Mouse (Mus musculus) lung, embryonic 14.5 days (tissue): ENCODE results near the gene Prpf18. TPM values are rescaled to one million over a fixed set of nuclear protein-coding genes. Genes with fewer than 3 reads are reported as not detected.
A peak's percentile ranks its signal among the peaks of the same experiment; 100 is the strongest.

ENCODE experiments used
- ATAC-seq: fragments of 200-750 bp; cut with Nextera tagmentation; 2 replicates; pipeline ENCODE4 v1.8.0; 2017; ENCODE audit warnings: mild to moderate bottlenecking, moderate TSS enrichment, moderate library complexity; ENCODE audit not compliant: insufficient read depth
- DNase-seq: peaks from one replicate; pipeline ENCODE4 v3.0.0-alpha.2; 2015
- H3K27ac ChIP-seq: fragments of 300-500 bp; sonication (generic); 2 replicates; pipeline ENCODE4 v1.5.1; 2014; ENCODE audit warnings: low read depth, mild to moderate bottlenecking, moderate library complexity
- H3K27me3 ChIP-seq: fragments of 300-500 bp; sonication (generic); 2 replicates; pipeline ENCODE4 v1.6.1; 2014; ENCODE audit warnings: low read length, control low read depth; ENCODE audit not compliant: insufficient read depth
- H3K36me3 ChIP-seq: fragments of 300-500 bp; sonication (generic); 2 replicates; pipeline ENCODE4 v1.6.1; 2014; ENCODE audit warnings: control low read depth; ENCODE audit not compliant: insufficient read depth
- H3K4me1 ChIP-seq: fragments of 300-500 bp; sonication (generic); 2 replicates; pipeline ENCODE4 v1.6.1; 2014; ENCODE audit warnings: antibody characterized with exemption, control low read depth; ENCODE audit not compliant: insufficient read depth
- H3K4me2 ChIP-seq: fragments of 300-500 bp; sonication (generic); 2 replicates; pipeline ENCODE4 v1.6.1; 2014; ENCODE audit warnings: mild to moderate bottlenecking
- H3K4me3 ChIP-seq: fragments of 300-500 bp; sonication (generic); 2 replicates; pipeline ENCODE4 v1.5.1; 2014; ENCODE audit warnings: low read depth, low read length
- H3K9ac ChIP-seq: fragments of 300-500 bp; sonication (generic); 2 replicates; pipeline ENCODE4 v1.6.1; 2014
- H3K9me3 ChIP-seq: fragments of 300-500 bp; sonication (generic); 2 replicates; pipeline ENCODE4 v1.6.1; 2016; ENCODE audit warnings: low read depth, low read length, control low read depth
- CTCF ChIP-seq: IDR thresholded peaks from 2 replicates; pipeline ENCODE4 v1.5.1; 2016; ENCODE audit warnings: antibody characterized with exemption, low read depth
- WGBS: fragments of 180-500 bp; shearing (Covaris S2); extraction: QIAGEN DNeasy Blood & Tissue Kit; methylation state at CpG from one replicate; pipeline ENCODE4 v1.1.7; 2014; 5-methylcytosine and 5-hydroxymethylcytosine counted together
- polyA plus RNA-seq: library from polyadenylated mRNA; unstranded; fragments of >200 nt; fragmentation: Nextera tagmentation; extraction: Ambion mirVana; gene quantifications from 2 replicates; pipeline ENCODE4 v1.2.1, GENCODE M21; 2014

Prpf18 gene
- polyA plus RNA-seq, 1 experiment from 2014 or later: 35.5 TPM

DNA sequence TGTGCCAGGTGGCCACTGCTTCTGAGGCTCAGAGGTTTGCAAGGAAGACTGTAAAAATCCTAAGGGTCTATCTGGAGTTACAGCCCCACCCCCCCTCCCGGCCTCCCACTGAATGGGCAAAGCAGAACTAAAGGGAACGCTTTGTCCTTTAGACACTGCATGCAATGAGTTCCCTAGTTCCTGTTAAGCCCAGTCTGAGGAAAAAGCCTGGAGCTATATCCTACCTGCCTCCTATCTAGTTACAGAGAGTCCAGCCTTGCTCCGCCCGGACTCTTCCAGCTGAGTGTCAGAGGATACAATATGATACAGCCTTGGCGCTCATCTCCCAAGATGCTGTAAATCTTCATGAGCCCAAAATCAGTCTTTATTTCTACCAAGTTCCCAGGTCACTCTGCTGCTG lies 77.7 kb downstream of the Prpf18 start:
- Histone ChIP-seq H3K27me3 (no peaks in the 10 kb centered on the region), H3K4me3 (no peak overlapping the region), H3K9ac (no peak overlapping the region), H3K9me3 (no peaks in the 10 kb centered on the region), H3K4me2 (no peak overlapping the region), H3K27ac (no peak overlapping the region), H3K4me1 (peaks cover 11% of the 10 kb centered on the region; the same call in 1 of the 2 replicates), H3K36me3 (peaks cover 73% of the 10 kb centered on the region)
- TF ChIP-seq CTCF: no peak
- no peak for ATAC-seq
- no peak for DNase-seq
- 87% methylated on average over 5 of the region's 5 CpGs for WGBS

- H3K4me3 ChIP-seq: no peak overlapping the region
- no peak overlapping the region for H3K4me2 ChIP-seq
- H3K9ac ChIP-seq: no peak overlapping the region
- peaks cover 70% of the 10 kb centered on the region for H3K36me3 ChIP-seq
- DNase-seq (no peak), ATAC-seq (no peak)
- H3K9me3 ChIP-seq: no peaks in the 10 kb centered on the region
- H3K27me3 ChIP-seq: no peaks in the 10 kb centered on the region
- H3K4me1 ChIP-seq: peaks cover 7% of the 10 kb centered on the region; the same call in 1 of the 2 replicates
- WGBS: 57% methylated on average over 4 of the region's 4 CpGs
- no peak overlapping the region for H3K27ac ChIP-seq
- 0 out of 2 replicates have a peak, but pooled peaks have one; percentile 15 for TF ChIP-seq CTCF
These were observed 78.5 kb downstream of the Prpf18 start for GRCm38 (mm10) chr2:4573386-4573785.

DNA sequence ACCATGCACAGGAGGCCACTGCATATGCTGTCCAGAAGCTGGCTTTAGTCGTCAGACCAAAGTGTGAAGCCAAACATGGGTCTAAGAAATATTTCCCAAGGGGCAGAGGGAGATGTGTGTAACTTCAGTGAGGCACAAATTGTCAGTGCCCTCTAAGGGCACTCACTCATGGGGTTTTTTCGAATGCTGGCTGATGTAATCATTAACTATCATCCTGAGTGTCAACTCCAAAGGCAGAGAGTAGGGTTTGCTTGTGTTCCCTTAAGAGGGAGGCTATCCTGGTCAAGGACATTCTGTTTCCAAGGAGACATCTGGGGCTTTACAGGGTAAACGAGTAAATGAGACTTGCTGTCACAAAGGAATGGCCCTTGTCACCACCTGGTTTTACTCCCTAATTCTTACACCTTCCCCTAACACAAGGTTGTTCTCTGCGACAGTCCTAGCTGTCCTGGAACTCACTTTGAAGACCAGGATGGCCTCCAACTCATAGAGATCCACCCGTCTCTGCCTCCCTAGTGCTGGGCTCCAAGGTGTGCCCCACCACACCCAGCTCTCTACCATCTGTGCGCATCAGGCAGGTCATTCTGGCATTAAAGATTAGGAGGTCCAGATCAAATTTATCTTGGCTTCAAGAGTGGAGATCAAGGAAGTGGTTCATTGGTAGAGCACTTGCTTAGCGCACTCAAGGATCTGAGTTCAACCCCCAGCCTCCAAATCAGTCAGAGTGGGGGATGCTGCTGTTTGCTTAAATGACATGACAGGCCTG lies 79.2 kb downstream of the Prpf18 start:
- WGBS: 71% methylated on average over 7 of the region's 7 CpGs

More for the DNA sequence above, 79.2 kb downstream of the Prpf18 start:
- Histone ChIP-seq H3K4me1 (0 out of 2 replicates have a peak, but pooled peaks cover 5% of the 10 kb centered on the region), H3K36me3 (peaks cover 76% of the 10 kb centered on the region), H3K4me3 (no peak overlapping the region), H3K4me2 (no peak overlapping the region), H3K9me3 (no peaks in the 10 kb centered on the region), H3K9ac (no peak overlapping the region), H3K27me3 (no peaks in the 10 kb centered on the region), H3K27ac (no peak overlapping the region)
- DNase-seq (no peak), ATAC-seq (no peak)
- no peak for TF ChIP-seq CTCF

Other genes starting within 250 kb of the Prpf18 start
- 10.5 and 11.1 TPM in 2 replicates for gene Bend7, start 65.7 kb upstream of the Prpf18 start, polyA plus RNA-seq
- 128 and 130 TPM in 2 replicates for gene Sephs1, start 229.5 kb upstream of the Prpf18 start, polyA plus RNA-seq